Mouse (Mus musculus): ENCODE measurements around the gene Msi2.

Msi2 gene

DNA sequence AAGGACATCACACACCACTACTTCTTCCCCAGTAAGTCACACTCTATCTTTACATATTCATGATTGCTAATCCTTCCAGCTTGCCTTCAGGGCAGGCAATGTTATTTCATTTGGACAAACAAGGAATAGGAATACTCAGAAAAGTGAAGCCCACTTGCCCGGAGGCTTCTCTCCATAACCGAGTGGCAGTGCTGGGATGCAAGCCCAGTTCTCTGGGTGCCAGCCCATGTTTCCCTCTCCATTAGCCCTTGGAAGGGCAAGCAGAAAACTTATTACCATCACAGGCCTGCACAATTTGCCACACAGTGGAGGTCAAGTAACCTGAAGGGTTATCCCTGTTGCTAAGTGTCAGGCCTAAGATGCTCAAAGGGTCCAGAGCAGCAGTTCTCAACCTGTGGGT, 281.7 kb downstream of the Msi2 start:
- DNase-seq (ENCODE audit: low spot score) = no peak

DNA sequence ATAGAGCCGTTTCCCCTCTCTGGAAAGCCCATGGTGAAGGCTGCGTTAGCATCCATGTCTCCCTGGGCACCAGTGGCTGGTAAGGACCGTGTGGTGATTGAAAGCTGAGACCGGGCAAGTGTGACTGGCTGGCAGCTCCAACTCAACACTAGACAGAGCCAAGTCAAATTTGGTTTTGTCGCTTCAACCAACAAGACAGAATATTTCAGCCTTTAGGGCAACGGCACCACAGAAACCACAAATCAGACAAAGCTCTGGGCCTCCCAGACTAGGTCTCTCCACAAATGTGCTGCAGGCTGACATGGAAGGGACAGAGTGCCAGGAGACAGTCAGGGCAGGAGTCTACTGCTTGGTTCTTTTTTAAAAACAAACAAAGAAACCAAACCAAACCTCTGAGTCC, 282.8 kb downstream of the Msi2 start:
- no peak for DNase-seq (ENCODE audit: low spot score)

GRCm38 (mm10) chr11:88431363-88432269, 286.7 kb downstream of the Msi2 start:
- DNase-seq (ENCODE audit: low spot score) = no peak

DNA sequence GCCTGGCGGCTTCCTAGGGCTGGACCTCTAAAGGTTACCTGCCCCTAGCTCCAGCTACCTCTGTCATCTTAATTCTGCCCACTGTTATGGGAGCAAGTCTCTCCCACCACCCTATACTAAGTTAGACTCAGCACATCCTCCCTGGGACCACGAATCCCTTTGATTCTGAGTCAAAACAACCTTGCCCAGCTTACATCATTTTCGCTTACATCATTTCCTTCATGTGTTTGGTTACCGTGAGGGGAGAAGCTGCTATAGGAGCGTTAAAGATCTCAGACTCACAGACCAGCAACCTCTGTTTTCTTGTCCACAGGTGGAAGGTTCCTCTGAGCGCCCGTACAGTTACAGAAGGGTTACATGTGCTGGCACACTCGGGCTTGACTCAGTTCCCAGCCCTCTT, 288.0 kb downstream of the Msi2 start:
- no peak for DNase-seq (ENCODE audit: low spot score)

- DNase-seq (ENCODE audit: low spot score) = peak; percentile 24
Measured at GRCm38 (mm10) chr11:88429680-88430079, 288.6 kb downstream of the Msi2 start.

GRCm38 (mm10) chr11:88425631-88426101, 292.6 kb downstream of the Msi2 start:
- DNase-seq (ENCODE audit: low spot score) = no peak

DNA sequence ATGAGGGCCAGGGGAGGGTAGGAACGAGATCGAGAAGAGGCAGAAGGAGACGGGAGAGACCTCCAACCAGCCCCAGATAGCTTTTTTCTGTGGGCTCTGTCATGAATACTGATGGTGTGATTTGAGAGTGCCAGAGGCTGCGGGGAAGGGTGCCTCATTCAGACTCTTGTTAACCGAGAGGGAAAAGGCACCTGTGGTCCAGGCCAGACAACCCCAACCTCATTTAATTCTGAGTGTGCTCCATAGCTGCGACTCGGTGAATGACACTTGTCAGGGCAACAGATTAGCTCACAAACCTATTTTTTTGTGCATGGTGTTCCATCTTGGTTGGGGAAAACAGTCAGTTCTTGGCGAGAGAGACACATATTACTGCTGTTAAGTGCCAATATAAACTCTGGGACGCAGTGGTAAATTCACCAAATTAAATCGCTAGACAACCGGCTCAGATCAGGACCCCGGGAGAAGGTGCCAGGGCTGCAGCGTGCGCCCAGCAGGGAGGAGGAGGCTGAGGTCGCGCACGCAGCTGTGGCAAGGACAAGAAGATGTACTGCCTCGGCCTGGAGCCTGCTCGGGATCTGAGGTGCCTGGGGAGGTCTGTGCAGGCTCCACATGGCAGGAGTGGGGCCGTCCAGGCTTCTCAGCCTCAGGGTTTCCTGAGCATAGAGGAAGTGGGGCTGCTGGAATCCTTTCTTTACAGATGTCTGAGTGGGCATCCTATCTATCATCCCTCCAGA, 294.1 kb downstream of the Msi2 start:
- DNase-seq (ENCODE audit: low spot score) = no peak

DNA sequence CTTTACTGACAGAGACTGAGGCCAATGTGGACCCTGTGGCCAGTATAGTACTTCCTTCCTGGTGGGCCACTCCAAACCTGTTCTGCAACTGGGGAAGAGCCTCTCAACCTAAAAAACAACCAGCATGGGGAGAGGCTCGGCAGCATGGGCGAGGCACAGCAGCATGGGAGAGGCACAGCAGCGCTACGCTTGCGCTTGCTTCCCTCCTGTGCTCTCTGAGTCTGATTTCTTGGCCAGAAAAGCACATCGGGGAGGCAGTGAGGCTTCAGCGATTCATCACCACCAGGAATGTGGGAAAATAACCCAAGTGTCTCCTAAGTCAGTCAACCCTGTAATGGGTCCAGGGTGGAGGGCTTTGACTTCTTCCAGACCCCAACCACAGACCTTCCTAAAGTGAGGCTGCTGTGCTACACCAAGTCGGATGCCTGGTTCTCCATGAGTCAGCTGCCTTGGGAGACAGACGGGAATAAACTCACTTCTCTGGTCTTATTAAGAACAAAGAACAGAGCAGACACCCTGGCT, 297.2 kb downstream of the Msi2 start:
- DNase-seq (ENCODE audit: low spot score) = no peak

DNA sequence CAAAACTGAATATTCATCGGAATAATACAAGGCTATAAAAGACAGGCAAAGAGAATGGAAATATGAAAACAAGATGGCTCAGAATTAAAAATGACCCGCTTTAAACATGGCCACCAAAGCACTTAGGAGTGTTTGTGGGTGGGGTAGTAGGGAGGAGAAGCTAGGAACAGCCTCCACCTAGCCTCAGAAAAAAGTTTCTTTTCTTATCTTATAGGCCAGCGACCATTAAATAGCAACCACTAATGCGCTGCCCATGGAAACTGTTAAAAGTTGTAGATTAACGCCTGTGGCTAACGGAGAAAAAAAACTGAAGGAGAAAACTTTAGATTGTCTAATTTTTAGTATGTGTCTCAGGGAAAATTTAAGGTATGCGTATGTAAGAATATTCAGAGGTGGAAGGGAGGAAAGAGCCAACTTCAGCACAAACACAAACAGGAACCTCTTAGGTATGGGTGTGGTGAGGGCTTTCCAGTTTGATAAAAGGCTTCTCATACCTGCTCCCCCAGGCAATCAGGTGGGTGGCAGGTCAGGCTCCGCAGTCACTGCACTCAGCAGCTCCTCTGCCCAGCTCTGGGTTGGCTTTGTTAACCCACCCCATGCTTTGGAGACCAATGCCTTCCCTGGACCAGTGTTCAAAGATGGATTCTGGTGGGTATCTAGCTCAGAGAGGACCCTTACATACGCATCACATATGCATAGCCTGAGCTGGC, 298.5 kb downstream of the Msi2 start:
- no peak for DNase-seq (ENCODE audit: low spot score)

DNA sequence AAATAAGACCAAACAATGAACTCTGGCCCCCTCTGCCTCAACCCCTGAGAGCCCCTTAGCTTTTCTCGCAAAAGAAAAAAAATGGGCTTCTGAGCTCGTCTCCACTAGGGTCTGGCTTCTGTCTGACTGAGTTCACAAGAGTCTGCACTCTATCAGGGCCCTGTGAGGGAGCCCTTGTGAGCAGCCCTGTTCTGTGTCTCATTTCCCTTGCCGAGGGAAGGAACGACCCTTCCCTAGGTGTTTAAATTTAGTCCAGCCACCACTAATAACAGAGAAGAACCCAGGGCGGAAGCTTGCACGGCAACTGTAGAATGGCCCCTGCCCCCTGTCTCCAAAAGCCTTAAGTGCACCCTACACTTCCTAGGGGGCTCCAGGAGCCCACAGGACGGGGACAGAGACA, 299.2 kb downstream of the Msi2 start:
- DNase-seq (ENCODE audit: low spot score) = no peak

DNA sequence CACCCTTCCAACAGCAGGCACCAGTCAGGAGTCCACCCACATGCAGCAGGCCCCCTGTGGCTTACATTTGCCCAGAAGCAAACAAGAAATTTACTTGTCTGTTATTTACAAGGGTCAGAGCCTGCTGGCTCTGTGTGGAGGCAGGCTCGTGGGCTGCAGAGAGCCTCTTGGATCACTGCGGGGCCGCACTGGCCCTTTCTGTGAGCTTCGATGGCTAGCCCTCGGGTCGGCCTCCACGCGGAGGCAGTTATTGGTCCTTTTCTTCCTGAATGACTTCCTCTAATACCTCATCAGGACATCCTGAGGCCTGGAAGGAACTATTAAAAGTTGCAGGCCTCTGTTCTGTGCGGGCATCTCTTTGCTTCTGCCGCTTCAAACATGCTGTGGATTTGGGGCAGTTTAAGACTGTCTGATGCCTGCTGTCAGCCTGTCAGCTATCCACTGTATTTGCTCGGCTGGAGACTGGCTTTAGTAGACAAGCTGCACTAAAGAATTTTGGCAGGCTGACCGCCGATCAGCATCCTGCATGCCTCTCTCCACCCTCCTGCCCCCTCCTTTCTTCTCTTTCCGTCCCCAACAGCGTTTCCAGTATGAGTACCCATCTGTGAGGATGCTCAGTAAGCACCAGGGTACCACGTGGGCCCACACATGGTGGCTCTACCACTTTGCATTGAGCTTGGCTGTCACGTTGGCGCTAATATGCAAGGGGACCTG, 304.0 kb downstream of the Msi2 start:
- DNase-seq (ENCODE audit: low spot score) = no peak

DNA sequence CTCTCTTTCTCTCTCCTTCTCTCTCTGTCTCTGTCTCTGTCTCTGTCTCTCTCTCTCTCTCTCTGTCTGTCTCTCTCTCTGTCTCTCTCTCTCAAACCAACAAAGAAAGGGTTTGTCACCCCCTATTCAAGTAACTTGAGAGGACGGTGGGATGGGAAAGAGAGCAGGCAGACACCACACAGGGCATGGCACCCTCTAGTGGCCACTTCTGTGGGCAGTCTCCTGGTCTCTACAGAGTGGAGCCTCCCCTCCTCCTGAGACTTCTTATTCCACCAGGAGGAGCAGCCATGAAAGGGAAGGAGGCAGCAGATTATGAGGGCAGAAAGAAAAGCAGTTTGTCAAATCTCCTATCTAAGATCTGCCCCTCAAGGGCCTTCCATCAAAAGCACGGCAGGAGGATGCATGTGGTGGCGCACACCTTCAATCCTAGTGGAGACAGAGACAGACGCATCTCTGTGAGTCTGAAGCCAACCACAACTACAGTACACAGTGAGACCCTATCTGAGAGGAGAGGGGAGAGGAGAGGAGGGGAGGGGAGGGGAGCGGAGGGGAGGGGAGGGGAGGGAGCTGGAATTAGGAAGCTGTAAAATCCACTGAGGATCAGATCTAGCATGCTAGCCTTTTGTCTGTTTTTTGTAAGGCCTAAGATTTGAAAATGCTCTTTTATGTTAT, 305.8 kb downstream of the Msi2 start:
- DNase-seq (ENCODE audit: low spot score) = peak; percentile 43

GRCm38 (mm10) chr11:88408305-88408704, 310.0 kb downstream of the Msi2 start:
- no peak for DNase-seq (ENCODE audit: low spot score)

DNA sequence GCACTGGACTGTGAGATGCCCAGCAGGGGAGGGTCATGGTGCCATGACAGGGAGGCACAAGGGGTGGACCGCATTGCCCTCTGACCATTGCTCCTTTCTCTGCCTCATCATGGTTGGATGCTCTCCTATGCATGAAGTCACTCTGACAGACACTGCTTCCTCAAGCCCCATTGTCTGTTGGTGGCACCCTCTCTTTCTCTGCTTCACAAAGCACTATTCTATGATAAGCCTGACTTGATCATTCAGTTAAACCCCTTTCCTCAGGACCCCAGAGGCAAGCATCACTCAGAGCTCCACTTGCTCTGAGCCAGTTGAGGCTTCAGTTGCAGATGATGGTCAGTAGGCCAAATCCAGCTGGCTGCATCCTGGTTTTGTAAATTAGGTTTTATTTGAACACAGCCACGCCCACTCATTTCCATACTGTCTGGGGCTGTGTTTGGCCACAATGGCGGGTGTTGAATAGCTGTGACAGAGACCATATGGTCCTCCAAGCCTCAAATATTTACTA, 311.9 kb downstream of the Msi2 start:
- no peak for DNase-seq (ENCODE audit: low spot score)

GRCm38 (mm10) chr11:88404816-88405613, 313.3 kb downstream of the Msi2 start:
- no peak for DNase-seq (ENCODE audit: low spot score)

GRCm38 (mm10) chr11:88404247-88404677, 314.1 kb downstream of the Msi2 start:
- DNase-seq (ENCODE audit: low spot score) = no peak

DNA sequence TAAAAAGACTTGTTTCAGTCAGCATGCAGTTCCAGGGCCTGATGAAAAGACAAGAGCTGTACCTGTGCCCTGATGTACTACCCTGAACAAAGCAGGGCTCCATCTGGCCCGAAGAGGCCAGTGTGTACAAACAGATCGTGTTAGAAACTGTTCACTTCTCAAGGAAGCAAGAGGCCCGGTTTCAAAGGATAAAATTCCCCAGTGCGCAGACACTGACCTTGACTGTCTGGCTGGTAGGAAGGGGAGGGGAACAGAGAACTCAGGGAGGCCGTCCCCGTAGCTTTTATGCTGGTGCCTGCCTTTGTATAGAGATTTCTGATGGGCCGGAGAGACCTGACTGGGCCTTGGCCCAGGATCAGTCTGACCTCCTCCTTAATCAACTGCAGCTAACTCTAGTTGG, 316.0 kb downstream of the Msi2 start:
- no peak for DNase-seq (ENCODE audit: low spot score)

DNA sequence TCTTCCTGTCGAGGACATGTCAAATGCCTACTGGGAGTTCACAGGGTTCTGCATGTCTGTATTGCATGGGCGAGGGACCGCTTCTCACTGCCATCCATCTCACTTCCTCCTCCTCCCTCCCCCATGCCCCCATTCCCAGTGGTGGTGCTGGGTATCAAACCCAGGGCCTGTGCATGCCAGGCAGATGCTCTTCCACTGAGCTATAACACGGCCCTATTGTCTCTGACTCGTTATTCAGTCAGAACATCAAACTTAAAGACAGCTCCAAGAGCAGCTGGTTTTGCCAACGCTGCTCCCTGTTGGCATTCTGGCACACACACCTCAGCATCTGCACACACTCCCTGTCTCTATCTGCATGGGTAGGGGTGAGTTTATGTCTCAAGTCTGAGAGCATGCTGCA, 317.0 kb downstream of the Msi2 start:
- DNase-seq (ENCODE audit: low spot score) = no peak

- no peak for DNase-seq (ENCODE audit: low spot score)
Measured at GRCm38 (mm10) chr11:88400926-88401325, 317.4 kb downstream of the Msi2 start.

GRCm38 (mm10) chr11:88400235-88400634, 318.1 kb downstream of the Msi2 start:
- peak; percentile 23 for DNase-seq (ENCODE audit: low spot score)
